Comparison of ENCODE assay signal across 9 mouse cellular contexts in genomic region chr9:100400366-100400765, GRCm38 (mm10).
A peak's percentile ranks its signal among the peaks of the same experiment; 100 is the strongest.
DNase-seq lines count a peak whose midpoint lies in the region; ATAC-seq and TF ChIP-seq lines count a peak whose summit lies in the region.
"Had no signal": no experiment of that assay in that cellular context is flagged by ENCODE, and none has a peak within 500 bp of the region (broad histone marks: within the 10 kb centered on the region; RNA-seq: fewer than 3 reads in every experiment).

No protein-coding gene starts in this region.

- H3K4me2 ChIP-seq in forebrain, embryonic 15.5 days (replicated peaks), result no peak overlapping the region
- no peak overlapping the region for H3K4me2 ChIP-seq in forebrain, postnatal 0 days (ENCODE audit: low read depth)
- no peak overlapping the region for H3K4me2 ChIP-seq in kidney, postnatal 0 days (ENCODE audit: low read length)
- H3K4me2 ChIP-seq in lung, postnatal 0 days (replicated peaks; ENCODE audit: low read depth, low read length), result no peak overlapping the region
- H3K4me2 ChIP-seq: limb, embryonic 15.5 days had no signal

- no peaks in the 10 kb centered on the region for H3K36me3 ChIP-seq in forebrain, embryonic 10.5 days (replicated peaks)
- H3K36me3 ChIP-seq in forebrain, embryonic 15.5 days, result no peaks in the 10 kb centered on the region
- H3K36me3 ChIP-seq in forebrain, postnatal 0 days (ENCODE audit: insufficient read depth), result no peaks in the 10 kb centered on the region
- H3K36me3 ChIP-seq in kidney, postnatal 0 days (ENCODE audit: insufficient read depth, low read length), result no peaks in the 10 kb centered on the region
- H3K36me3 ChIP-seq in lung, postnatal 0 days (ENCODE audit: insufficient read depth, low read length), result no peaks in the 10 kb centered on the region
- H3K36me3 ChIP-seq: limb, embryonic 15.5 days had no signal

- peaks cover 9% of the 10 kb centered on the region; the same call in 1 of the 2 replicates for H3K27me3 ChIP-seq in forebrain, embryonic 10.5 days (ENCODE audit: poor library complexity, severe bottlenecking)
- no peaks in the 10 kb centered on the region for H3K27me3 ChIP-seq in forebrain, embryonic 15.5 days
- no peaks in the 10 kb centered on the region for H3K27me3 ChIP-seq in forebrain, postnatal 0 days (ENCODE audit: insufficient read depth, low read length)
- no peaks in the 10 kb centered on the region for H3K27me3 ChIP-seq in kidney, postnatal 0 days (ENCODE audit: insufficient read depth, low read length)
- no peaks in the 10 kb centered on the region for H3K27me3 ChIP-seq in lung, postnatal 0 days (replicated peaks; ENCODE audit: insufficient read depth, low read length)

- TF ChIP-seq CTCF in forebrain, postnatal 0 days (IDR thresholded peaks at IDR 0.05; ENCODE audit: low read depth), result peak; percentile 77
- TF ChIP-seq CTCF in kidney, postnatal 0 days (IDR thresholded peaks at IDR 0.05; ENCODE audit: low read depth), result peak; percentile 76
- peak; percentile 77 for TF ChIP-seq CTCF in lung, postnatal 0 days (IDR thresholded peaks at IDR 0.05)

- WGBS in forebrain, embryonic 10.5 days, result 24% methylated on average over 8 of the region's 8 CpGs
- WGBS in forebrain, embryonic 15.5 days, result 17% methylated on average over 8 of the region's 8 CpGs
- 18% methylated on average over 8 of the region's 8 CpGs for WGBS in forebrain, postnatal 0 days
- WGBS in kidney, postnatal 0 days, result 19% methylated on average over 8 of the region's 8 CpGs
- 17% methylated on average over 8 of the region's 8 CpGs for WGBS in lung, postnatal 0 days

- H3K9ac ChIP-seq in forebrain, embryonic 15.5 days (replicated peaks), result no peak overlapping the region
- no peak overlapping the region for H3K9ac ChIP-seq in forebrain, postnatal 0 days
- H3K9ac ChIP-seq in kidney, postnatal 0 days (ENCODE audit: low read depth, low read length), result no peak overlapping the region
- no peak overlapping the region for H3K9ac ChIP-seq in lung, postnatal 0 days (replicated peaks; ENCODE audit: low read depth)
- H3K9ac ChIP-seq: limb, embryonic 15.5 days had no signal

- H3K27ac ChIP-seq in forebrain, embryonic 10.5 days, result no peak overlapping the region
- H3K27ac ChIP-seq in forebrain, embryonic 15.5 days (replicated peaks), result no peak overlapping the region
- no peak overlapping the region for H3K27ac ChIP-seq in forebrain, postnatal 0 days (ENCODE audit: low read depth, low read length)
- H3K27ac ChIP-seq in kidney, postnatal 0 days, result no peak overlapping the region
- H3K27ac ChIP-seq in lung, postnatal 0 days (ENCODE audit: low read length), result no peak overlapping the region
- H3K27ac ChIP-seq: limb, embryonic 15.5 days had no signal

- DNase-seq in forebrain, embryonic 10.5 days (ENCODE audit: extremely low spot score, low spot score), result peak; percentile 44
- DNase-seq in B cell, adult 2 months, result peak; percentile 50 to 59
- DNase-seq in brain, embryonic 18.5 days (ENCODE audit: low read depth, low spot score), result peak; percentile 32
- DNase-seq in forebrain, postnatal 0 days, result peak; percentile 86
- DNase-seq in kidney, postnatal 0 days (ENCODE audit: low spot score), result peak; percentile 87
- peak; percentile 82 for DNase-seq in lung, postnatal 0 days (ENCODE audit: low spot score)
- peak; percentile 13 for DNase-seq in right cerebral cortex, postnatal 25 days

- ATAC-seq in forebrain, embryonic 15.5 days (replicated peaks), result no peak
- ATAC-seq in forebrain, postnatal 0 days, result peak; percentile 82
- ATAC-seq in kidney, postnatal 0 days (replicated peaks; ENCODE audit: low FRiP score, low read depth), result no peak
- ATAC-seq in lung, postnatal 0 days, result peak; percentile 53; the same call in 1 of the 2 replicates

- H3K9me3 ChIP-seq in forebrain, embryonic 10.5 days, result no peaks in the 10 kb centered on the region
- no peaks in the 10 kb centered on the region for H3K9me3 ChIP-seq in forebrain, embryonic 15.5 days
- no peaks in the 10 kb centered on the region for H3K9me3 ChIP-seq in forebrain, postnatal 0 days (ENCODE audit: low read length)
- H3K9me3 ChIP-seq in kidney, postnatal 0 days (replicated peaks; ENCODE audit: low read length), result no peaks in the 10 kb centered on the region
- H3K9me3 ChIP-seq in lung, postnatal 0 days (ENCODE audit: low read length), result no peaks in the 10 kb centered on the region
- H3K9me3 ChIP-seq: limb, embryonic 15.5 days had no signal

- TF ChIP-seq EP300 in lung, postnatal 0 days (IDR thresholded peaks at IDR 0.05), result no peak

- no peaks in the 10 kb centered on the region for H3K4me1 ChIP-seq in forebrain, embryonic 10.5 days
- no peaks in the 10 kb centered on the region for H3K4me1 ChIP-seq in forebrain, embryonic 15.5 days
- no peaks in the 10 kb centered on the region for H3K4me1 ChIP-seq in forebrain, postnatal 0 days (ENCODE audit: insufficient read depth)
- no peaks in the 10 kb centered on the region for H3K4me1 ChIP-seq in kidney, postnatal 0 days (replicated peaks; ENCODE audit: insufficient read depth, low read length)
- H3K4me1 ChIP-seq in lung, postnatal 0 days (ENCODE audit: insufficient read depth, low read depth, low read length), result no peaks in the 10 kb centered on the region
- H3K4me1 ChIP-seq: limb, embryonic 15.5 days had no signal

- no peak overlapping the region for H3K4me3 ChIP-seq in forebrain, embryonic 10.5 days
- H3K4me3 ChIP-seq in forebrain, embryonic 15.5 days, result no peak overlapping the region
- no peak overlapping the region for H3K4me3 ChIP-seq in forebrain, postnatal 0 days (ENCODE audit: low read depth, low read length)
- H3K4me3 ChIP-seq in kidney, postnatal 0 days (replicated peaks; ENCODE audit: low read depth, low read length), result no peak overlapping the region
- H3K4me3 ChIP-seq in lung, postnatal 0 days (ENCODE audit: low read depth, low read length), result no peak overlapping the region
- H3K4me3 ChIP-seq: limb, embryonic 15.5 days had no signal

Comparison
In these comparisons a context has a peak if more than half of its experiments do, and no peak if none do; other contexts are left out.
1. ATAC-seq: peak in forebrain, postnatal 0 days (single experiment) and lung, postnatal 0 days (single experiment); none in forebrain, embryonic 15.5 days (single experiment) and kidney, postnatal 0 days (single experiment).
2. DNase-seq: peak in every context shown above with its lines; median percentile 87 in kidney, postnatal 0 days; 86 in forebrain, postnatal 0 days; 82 in lung, postnatal 0 days; 54 in B cell, adult 2 months; 44 in forebrain, embryonic 10.5 days; 32 in brain, embryonic 18.5 days; 13 in right cerebral cortex, postnatal 25 days.
3. Peak in every context shown above with its lines, with median percentiles within 50 percentile points of each other: CTCF ChIP-seq.